Mouse (Mus musculus) brain, embryonic 14.5 days (tissue): Measurements from ENCODE around the gene Ulk3.

Experiments
- CTCF ChIP-seq: fragments of 200-500 bp; IDR thresholded peaks from 2 replicates; pipeline ENCODE4 v1.5.1; 2012; ENCODE audit warnings: inconsistent platforms, mild to moderate bottlenecking, moderate library complexity, borderline replicate concordance; ENCODE audit not compliant: insufficient read depth, insufficient read length; ENCODE audit errors: extremely low read depth
- POLR2A ChIP-seq: fragments of 200-500 bp; IDR thresholded peaks from 2 replicates; pipeline ENCODE4 v1.6.1; 2012; ENCODE audit warnings: mild to moderate bottlenecking, inconsistent platforms, borderline replicate concordance; ENCODE audit not compliant: poor library complexity, insufficient read depth, insufficient read length, severe bottlenecking; ENCODE audit errors: extremely low read depth

DNA sequence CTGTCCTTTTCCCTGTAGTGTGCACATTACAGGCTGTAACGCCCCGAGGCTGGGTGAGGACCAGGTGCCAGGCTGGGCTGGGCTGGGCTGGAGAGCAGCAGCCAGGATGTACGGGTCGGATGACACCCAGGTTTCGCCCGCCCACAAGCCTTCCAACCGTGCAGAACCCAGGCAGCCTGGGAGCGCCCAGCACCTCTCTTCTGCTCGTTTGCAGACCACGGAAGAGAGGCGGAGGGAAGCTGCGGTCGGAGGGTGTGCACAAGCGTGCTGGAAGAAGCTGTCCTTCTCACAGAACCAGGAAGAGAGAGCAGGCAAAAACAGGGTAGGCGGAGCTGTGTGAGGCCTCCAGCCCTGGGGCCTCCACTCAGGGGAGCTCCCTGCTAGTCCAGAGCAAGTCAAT is 51.1 kb downstream of the Ulk3 start:
- TF ChIP-seq CTCF (no peak), POLR2A (no peak)
